ENCODE assay signal across 7 mouse cellular contexts in the genomic region with DNA sequence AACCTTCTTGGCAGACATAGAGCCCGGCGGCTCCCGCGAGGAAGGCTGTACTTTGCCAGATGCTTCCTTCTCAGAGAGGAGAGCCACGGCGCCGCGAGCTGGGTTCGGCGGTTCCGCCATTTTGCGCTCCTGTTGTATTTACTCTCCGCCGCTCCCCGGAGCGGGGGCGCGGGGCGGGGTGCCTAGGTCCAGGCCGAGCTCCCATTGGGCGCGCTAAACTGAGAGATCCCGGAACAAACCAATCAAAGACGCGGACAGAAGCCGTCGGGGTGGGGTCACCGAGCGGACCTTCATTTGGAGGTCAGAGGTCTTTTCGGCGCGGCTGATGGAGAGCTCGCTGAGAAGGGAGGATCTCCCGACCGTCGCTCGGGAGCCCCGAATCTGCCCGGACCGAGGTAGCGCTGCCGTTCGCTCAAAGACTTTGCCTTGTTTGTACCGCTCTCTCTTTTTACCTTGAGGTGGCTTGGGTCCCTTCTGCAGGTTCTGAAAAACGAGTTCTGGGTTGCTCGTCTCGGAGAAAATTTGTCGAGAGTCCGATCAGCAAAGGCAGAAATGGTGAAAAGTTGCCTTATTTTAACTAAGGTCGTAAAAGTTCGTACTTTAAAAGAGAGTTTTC. TPM values are rescaled to one million over a fixed set of nuclear protein-coding genes. Genes with fewer than 3 reads are reported as not detected.
DNase-seq lines count a peak whose midpoint lies in the region; ATAC-seq lines count a peak whose summit lies in the region.

No protein-coding gene starts in this region.

- H3K9me3 ChIP-seq in embryonic facial prominence, embryonic 11.5 days (replicated peaks; ENCODE audit: control insufficient read depth, low read length): no peaks in the 10 kb centered on the region; the same call in 1 of the 2 replicates
- H3K9me3 ChIP-seq in limb, embryonic 10.5 days (replicated peaks): no peaks in the 10 kb centered on the region; the same call in 1 of the 2 replicates
- no peaks in the 10 kb centered on the region for H3K9me3 ChIP-seq in midbrain, embryonic 13.5 days

- peak overlapping the region; percentile 95 for H3K9ac ChIP-seq in embryonic facial prominence, embryonic 11.5 days (replicated peaks; ENCODE audit: low read length)
- H3K9ac ChIP-seq in midbrain, embryonic 13.5 days (replicated peaks): peak overlapping the region; percentile 95

- peak overlapping the region; percentile 63 for H3K4me2 ChIP-seq in embryonic facial prominence, embryonic 11.5 days (ENCODE audit: low read depth, low read length)
- H3K4me2 ChIP-seq in midbrain, embryonic 13.5 days (replicated peaks): peak overlapping the region; percentile 67

- H3K4me1 ChIP-seq in embryonic facial prominence, embryonic 11.5 days (ENCODE audit: control insufficient read depth, insufficient read depth, low read length): no peaks in the 10 kb centered on the region
- H3K4me1 ChIP-seq in limb, embryonic 10.5 days: peaks cover 16% of the 10 kb centered on the region
- H3K4me1 ChIP-seq in midbrain, embryonic 13.5 days (replicated peaks): peaks cover 19% of the 10 kb centered on the region

- ATAC-seq in embryonic facial prominence, embryonic 11.5 days (replicated peaks; ENCODE audit: insufficient number of reproducible peaks, low FRiP score, low TSS enrichment, low read depth): peak; percentile 98
- peak; percentile 79 for ATAC-seq in granulocyte monocyte progenitor cell, adult 5-6 weeks (replicated peaks; ENCODE audit: poor library complexity, severe bottlenecking)
- peak; percentile 99 for ATAC-seq in midbrain, embryonic 13.5 days

- no peaks in the 10 kb centered on the region for H3K27me3 ChIP-seq in embryonic facial prominence, embryonic 11.5 days (ENCODE audit: control insufficient read depth, insufficient read depth, low read length)
- H3K27me3 ChIP-seq in limb, embryonic 10.5 days (ENCODE audit: low read depth, poor library complexity, severe bottlenecking): no peaks in the 10 kb centered on the region
- H3K27me3 ChIP-seq in midbrain, embryonic 13.5 days: no peaks in the 10 kb centered on the region

- no peaks in the 10 kb centered on the region for H3K36me3 ChIP-seq in embryonic facial prominence, embryonic 11.5 days (replicated peaks; ENCODE audit: control insufficient read depth, insufficient read depth, low read depth, low read length)
- H3K36me3 ChIP-seq in limb, embryonic 10.5 days: peaks cover 7% of the 10 kb centered on the region
- H3K36me3 ChIP-seq in midbrain, embryonic 13.5 days: no peaks in the 10 kb centered on the region

- peak overlapping the region; percentile 97 for H3K27ac ChIP-seq in embryonic facial prominence, embryonic 11.5 days (replicated peaks; ENCODE audit: low read depth, low read length)
- H3K27ac ChIP-seq in limb, embryonic 10.5 days: peak overlapping the region; percentile 98
- peak overlapping the region; percentile 99 for H3K27ac ChIP-seq in midbrain, embryonic 13.5 days

- under 1% methylated on average over 51 of the region's 51 CpGs for WGBS in embryonic facial prominence, embryonic 11.5 days
- under 1% methylated on average over 51 of the region's 51 CpGs for WGBS in limb, embryonic 10.5 days
- under 1% methylated on average over 51 of the region's 51 CpGs for WGBS in midbrain, embryonic 13.5 days

- peak overlapping the region; percentile 96 for H3K4me3 ChIP-seq in embryonic facial prominence, embryonic 11.5 days (ENCODE audit: low read depth, low read length)
- peak overlapping the region; percentile 96 for H3K4me3 ChIP-seq in limb, embryonic 10.5 days
- H3K4me3 ChIP-seq in midbrain, embryonic 13.5 days (replicated peaks): peak overlapping the region; percentile 90

- DNase-seq in adrenal gland, postnatal 14 days: peak; percentile 98
- peak; percentile 98 for DNase-seq in embryonic facial prominence, embryonic 11.5 days (ENCODE audit: low spot score)
- DNase-seq in kidney, adult 11 months: peak; percentile 97
- DNase-seq in limb, embryonic 10.5 days (ENCODE audit: low spot score): peak; percentile 93
- peak; percentile 93 for DNase-seq in spleen, adult 12 weeks (ENCODE audit: low spot score)

RNA-seq across cellular contexts. Expression of a gene that starts 4.4 kb away (rescaled TPM):
- total RNA-seq in adrenal gland, postnatal 14 days (2021): 12.8 and 15.2 TPM in 2 replicates
- polyA plus RNA-seq in embryonic facial prominence, embryonic 11.5 days (2014; fragmentation: Nextera tagmentation; extraction: Ambion mirVana): 4.9 and 5.7 TPM in 2 replicates
- total RNA-seq in granulocyte monocyte progenitor cell, adult 5-6 weeks (2014; fragmentation: Nextera tagmentation): 24.6 and 34.4 TPM in 2 replicates
- total RNA-seq in granulocyte monocyte progenitor cell, adult 5-6 weeks (2017): 26.0 and 34.8 TPM in 2 replicates
- 4.5 and 4.9 TPM in 2 replicates for polyA plus RNA-seq in limb, embryonic 10.5 days (2016; fragmentation: Nextera tagmentation; extraction: Ambion mirVana)
- polyA plus RNA-seq in midbrain, embryonic 13.5 days (2015; fragmentation: Nextera tagmentation; extraction: Ambion mirVana): 5.7 and 6.4 TPM in 2 replicates

Comparison
In these comparisons a context has a peak if more than half of its experiments do, and no peak if none do; other contexts are left out.
1. Peak in every context shown above with its lines: DNase-seq, ATAC-seq, H3K4me3 ChIP-seq and H3K27ac ChIP-seq.